Mouse (Mus musculus): ENCODE data around the gene Stk25.

Gene Stk25

GRCm38 (mm10) chr1:93669941-93670340, 11.5 kb upstream of the Stk25 start:
- no peak for DNase-seq (ENCODE audit: low read depth, low spot score)

GRCm38 (mm10) chr1:93668791-93669548, 10.5 kb upstream of the Stk25 start:
- DNase-seq (ENCODE audit: low read depth, low spot score) = peak; percentile 68

- no peak for DNase-seq (ENCODE audit: low read depth, low spot score)
Measured at GRCm38 (mm10) chr1:93667760-93668400, 9.4 kb upstream of the Stk25 start.

- DNase-seq (ENCODE audit: low read depth, low spot score) = no peak
Measured at GRCm38 (mm10) chr1:93657025-93657360, 1.5 kb downstream of the Stk25 start.

- no peak for DNase-seq (ENCODE audit: low read depth, low spot score)
Measured at GRCm38 (mm10) chr1:93656325-93657024, 2.0 kb downstream of the Stk25 start.

GRCm38 (mm10) chr1:93654798-93655197, 3.7 kb downstream of the Stk25 start:
- DNase-seq (ENCODE audit: low read depth, low spot score) = no peak

- DNase-seq (ENCODE audit: low read depth, low spot score) = no peak
Measured at GRCm38 (mm10) chr1:93654275-93654674, 4.2 kb downstream of the Stk25 start.

- DNase-seq (ENCODE audit: low read depth, low spot score) = peak; percentile 17
Measured at GRCm38 (mm10) chr1:93649604-93650172, 8.8 kb downstream of the Stk25 start.

GRCm38 (mm10) chr1:93642692-93643091, 15.8 kb downstream of the Stk25 start:
- DNase-seq (ENCODE audit: low read depth, low spot score) = no peak

GRCm38 (mm10) chr1:93641978-93642377, 16.5 kb downstream of the Stk25 start:
- no peak for DNase-seq (ENCODE audit: low read depth, low spot score)

GRCm38 (mm10) chr1:93636211-93636897, 22.1 kb downstream of the Stk25 start:
- peak; percentile 52 for DNase-seq (ENCODE audit: low read depth, low spot score)

GRCm38 (mm10) chr1:93635580-93636192, 22.8 kb downstream of the Stk25 start:
- peak; percentile 100 for DNase-seq (ENCODE audit: low read depth, low spot score)

- DNase-seq (ENCODE audit: low read depth, low spot score) = peak; percentile 59
Measured at GRCm38 (mm10) chr1:93635091-93635579, 23.3 kb downstream of the Stk25 start.

- DNase-seq (ENCODE audit: low read depth, low spot score) = peak; percentile 84
Measured at GRCm38 (mm10) chr1:93634481-93634891, 24.0 kb downstream of the Stk25 start.

GRCm38 (mm10) chr1:93632723-93633122, 25.7 kb downstream of the Stk25 start:
- DNase-seq (ENCODE audit: low read depth, low spot score) = no peak

GRCm38 (mm10) chr1:93630796-93631195, 27.7 kb downstream of the Stk25 start:
- no peak for DNase-seq (ENCODE audit: low read depth, low spot score)

- DNase-seq (ENCODE audit: low read depth, low spot score) = no peak
Measured at GRCm38 (mm10) chr1:93624502-93624901, 34.0 kb downstream of the Stk25 start.

GRCm38 (mm10) chr1:93618948-93619347, 39.5 kb downstream of the Stk25 start:
- no peak for DNase-seq (ENCODE audit: low read depth, low spot score)

GRCm38 (mm10) chr1:93618059-93618748, 40.3 kb downstream of the Stk25 start:
- DNase-seq (ENCODE audit: low read depth, low spot score) = no peak

- DNase-seq (ENCODE audit: low read depth, low spot score) = no peak
Measured at GRCm38 (mm10) chr1:93609762-93610161, 48.7 kb downstream of the Stk25 start.
